Mouse (Mus musculus) spleen, postnatal 4 days (tissue): ENCODE measurements around the gene Phgdh.

Experiments used
- DNase-seq, 2 experiments: peaks; one replicate each; pipeline ENCODE4 v3.0.0; 2022; ENCODE audit warnings: low spot score in 2 of 2

The Phgdh gene

DNA sequence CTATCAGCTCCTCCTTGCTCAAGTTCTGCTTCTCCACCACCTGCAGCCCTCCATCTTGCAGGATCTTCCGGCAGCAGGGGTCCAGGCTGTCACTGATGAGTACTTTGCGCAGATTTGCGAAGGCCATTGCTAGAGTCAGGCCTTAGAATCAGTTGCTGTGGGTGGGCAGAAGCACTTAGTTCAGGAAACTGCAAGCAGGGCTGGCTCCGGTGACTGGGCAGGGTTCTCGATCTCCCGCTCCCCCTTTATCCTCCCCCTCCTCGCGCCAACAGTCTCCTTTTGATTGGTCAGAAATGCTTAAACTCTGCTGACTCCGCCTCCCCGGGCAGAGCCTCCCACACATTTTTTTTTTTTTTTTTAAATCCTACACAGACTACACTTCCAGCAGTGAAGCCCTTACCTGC, at the start of gene Phgdh:
Gene Phgdh, minus strand, starts transcription at position 285 of the 404 bp plus-strand sequence.
- peak; percentile 66 to 73 for DNase-seq

DNA sequence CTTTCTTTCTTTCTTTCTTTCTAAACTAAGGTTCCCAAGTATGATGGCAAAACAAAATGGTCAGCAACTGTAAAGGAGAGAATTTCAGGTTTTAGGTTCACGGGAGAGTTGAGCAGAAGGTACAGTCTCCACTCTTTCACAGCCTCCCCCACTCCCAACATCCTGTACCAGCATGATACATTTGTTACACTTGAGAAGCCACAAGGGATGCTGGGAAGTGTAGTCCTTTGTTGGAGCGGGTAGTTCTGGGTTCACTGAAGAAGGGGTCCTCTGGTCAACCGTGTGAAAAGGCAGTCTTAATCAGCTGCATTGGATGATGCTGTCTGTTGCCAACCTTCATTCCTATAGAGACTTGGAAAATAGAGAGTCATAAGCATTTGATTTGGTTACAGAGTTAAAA, 49.5 kb upstream of the Phgdh start:
- no peak for DNase-seq

DNA sequence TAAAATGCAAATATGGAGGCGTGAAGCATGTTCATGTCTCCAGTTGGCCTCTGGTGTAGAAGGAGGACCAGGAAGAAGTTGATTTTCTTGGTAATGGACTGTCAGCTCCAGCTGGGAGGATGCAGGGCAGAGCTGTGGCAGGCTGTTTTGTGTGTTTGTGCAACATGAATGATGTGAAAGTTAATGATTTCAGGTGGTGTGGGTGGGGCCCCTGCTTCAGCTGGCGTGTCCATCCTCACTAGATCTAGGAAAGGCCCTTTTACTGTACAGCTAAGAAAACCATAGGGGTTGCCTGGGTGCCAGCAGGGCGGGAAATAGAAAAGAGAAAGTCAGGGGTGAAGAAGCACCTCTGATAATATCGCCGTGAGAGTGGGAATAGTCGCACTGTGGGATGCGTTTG, 48.0 kb upstream of the Phgdh start:
- DNase-seq, result no peak

DNA sequence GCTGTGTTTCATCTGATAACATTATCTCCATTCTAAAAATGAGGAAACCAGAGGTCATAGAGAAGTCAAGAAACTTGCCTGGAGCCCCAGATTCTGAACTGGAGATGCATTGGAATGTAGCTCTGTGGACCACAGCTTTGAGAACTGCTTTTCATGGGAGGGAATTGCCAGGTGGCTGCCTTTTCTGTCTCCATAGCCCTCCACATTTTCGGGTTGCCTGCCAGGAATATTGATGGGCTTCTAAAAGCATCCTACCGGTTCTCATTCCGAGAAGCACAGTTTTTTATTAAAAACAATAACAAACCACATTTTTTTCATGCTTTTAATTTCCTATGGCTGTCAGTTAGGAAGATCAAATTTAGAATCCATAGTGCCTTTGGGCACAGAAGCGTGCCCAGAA, 47.3 kb upstream of the Phgdh start:
- DNase-seq, result no peak

DNA sequence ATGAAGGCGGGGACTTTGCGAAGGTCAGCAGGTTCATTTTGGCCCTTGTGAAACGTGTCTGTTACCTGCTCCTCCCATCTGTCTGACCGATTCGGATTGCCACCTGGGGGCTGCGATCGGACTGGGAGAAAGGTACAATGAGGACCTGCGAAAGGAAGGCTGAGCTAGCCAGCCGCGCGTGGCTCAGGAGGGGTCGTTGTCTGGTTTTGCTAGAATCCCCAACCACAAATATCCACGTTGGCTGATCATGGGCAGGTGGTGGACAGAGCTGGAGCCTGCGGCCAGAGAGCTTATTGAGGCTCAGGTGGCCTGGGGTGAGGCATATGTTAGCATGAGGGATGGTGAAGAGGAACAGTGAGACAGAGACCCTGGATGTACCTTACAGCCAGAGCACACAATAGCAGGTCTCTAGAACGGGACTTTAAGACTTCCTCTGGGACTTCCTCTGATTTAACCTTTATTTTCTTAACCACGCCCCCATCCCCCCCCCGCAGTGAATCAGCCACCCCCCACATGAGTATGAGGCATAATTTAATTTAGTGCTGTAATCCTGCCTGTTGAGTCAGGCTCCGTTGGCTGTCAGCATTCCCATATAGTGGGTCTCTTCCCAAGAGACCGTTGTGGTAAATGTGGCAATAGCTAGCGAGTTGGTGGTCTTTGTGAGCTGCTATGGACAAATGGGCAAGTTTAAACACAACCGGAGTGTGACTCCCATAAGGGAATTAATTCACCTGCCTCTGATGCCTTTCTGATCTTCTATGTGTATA, 43.4 kb upstream of the Phgdh start:
- no peak for DNase-seq

DNA sequence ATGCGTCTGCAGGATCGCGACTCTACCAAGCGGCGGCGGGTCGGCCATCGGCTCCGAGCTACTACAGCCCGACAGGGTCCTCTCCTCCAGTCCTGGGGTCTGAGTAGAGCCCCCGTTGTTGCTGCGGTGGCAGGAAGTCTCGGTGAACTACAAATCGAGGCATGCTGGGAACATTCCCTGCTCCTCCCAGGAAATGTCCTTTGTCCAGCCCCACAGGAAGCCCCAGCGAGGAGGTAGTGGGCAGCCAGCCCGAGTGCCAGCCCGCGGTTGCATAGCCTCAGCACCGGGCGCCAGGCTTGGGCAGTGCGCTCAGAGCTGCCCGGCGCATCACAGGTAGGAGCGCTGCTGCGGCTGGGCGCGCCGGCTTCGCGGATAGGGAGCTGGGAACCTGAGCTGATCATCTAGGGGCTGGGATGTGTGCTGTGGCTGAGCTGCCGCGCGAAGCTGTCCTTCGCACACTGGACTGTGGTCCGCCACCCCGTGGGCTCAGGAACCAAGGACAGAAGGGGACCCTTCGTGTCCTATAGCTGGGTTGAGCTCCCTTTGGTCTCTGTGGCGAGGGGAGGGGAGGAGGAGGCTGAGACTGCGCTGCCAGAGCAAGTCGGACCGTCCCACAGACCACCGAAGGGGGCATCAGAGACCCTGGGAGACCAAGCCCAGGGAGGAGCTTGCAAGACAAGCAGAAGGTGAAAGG, 42.6 kb upstream of the Phgdh start, which contains the start of gene Zfp697:
Gene Zfp697, plus strand, starts transcription at position 216 of the 694 bp plus-strand sequence.
- DNase-seq, result no peak

DNA sequence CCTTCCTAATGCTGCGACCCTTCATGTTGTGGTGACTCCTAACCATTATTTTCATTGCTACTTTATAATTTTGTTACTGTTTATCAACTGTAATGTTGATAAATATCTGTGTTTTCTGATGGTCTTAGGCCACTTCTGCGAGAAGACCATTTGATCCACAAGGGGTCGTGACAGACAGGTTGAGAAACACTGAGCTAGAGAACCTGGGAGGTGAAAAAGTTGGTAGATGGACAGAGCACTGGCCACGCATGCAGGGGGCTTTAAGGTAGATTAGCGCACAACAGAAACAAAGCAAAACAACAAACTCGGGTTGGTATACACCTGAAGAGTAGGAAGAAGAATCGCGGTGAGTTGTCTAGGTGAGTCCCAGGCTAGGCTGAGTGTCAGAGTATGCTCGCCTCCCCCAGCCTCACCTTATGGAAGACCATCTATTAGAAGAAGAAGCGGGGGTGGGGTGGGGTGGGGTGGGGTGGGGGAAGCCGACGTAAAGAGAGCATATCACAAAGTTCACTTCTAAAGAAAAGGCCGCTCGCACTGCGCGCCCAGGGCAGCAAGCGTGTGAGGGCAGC, 42.0 kb upstream of the Phgdh start:
- DNase-seq, result no peak

DNA sequence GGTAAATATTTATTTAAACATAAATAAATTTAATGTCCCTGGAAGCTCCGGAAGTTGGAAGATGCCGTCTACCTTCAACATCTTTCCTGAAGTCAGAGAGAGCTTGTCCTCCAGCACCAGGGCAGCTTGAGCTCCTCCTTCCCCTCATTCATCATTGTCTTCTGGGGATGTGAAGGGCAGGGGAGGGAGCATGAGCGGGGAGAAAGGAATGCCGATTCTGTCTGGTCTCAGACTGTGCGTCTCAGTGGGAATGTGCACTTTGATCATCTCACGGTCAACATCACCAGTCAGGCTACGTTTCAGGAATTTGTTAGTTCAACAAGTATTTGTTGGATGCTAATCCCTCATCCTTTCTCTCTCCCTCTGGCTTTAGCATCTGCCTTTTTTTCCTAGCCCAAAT, 39.4 kb upstream of the Phgdh start:
- DNase-seq, result no peak

DNA sequence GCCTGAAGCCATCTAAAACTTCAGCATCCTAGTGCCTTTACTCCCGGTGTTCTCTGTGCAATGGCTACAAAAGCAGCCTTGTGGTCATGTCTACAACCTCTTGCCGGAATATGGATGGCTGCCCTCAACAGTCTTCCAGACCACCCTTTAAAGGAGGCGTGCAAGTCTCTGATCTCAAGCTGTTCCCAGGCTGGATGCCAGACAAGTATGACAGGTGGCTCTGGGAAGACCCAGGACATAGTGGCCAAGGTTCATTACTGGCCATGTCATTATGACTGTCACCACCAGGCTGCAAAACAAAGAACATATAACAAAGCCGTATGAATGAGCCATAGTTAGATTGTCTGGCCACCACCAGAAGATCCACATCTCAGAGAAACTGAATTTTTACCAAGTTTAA, 38.5 kb upstream of the Phgdh start:
- no peak for DNase-seq

DNA sequence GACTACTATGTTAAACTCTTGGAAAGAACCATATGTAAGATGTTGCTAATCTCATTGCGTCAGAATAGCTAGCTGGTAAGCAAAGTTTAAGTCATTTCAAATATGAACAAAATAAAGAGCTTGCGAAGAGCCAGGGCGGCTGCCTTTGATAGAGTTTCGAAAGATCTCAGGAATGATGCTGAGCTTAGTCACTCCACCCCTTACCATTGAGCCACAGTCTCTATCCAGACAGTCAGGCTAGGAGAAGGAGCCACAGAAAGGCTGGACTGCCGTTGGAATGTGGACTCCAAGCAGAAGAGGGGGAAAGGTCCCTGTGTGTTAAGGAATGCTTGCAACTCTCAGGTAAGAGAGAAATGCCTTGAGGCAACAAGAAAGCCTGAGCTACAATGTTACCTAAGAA, 35.2 kb upstream of the Phgdh start:
- no peak for DNase-seq

DNA sequence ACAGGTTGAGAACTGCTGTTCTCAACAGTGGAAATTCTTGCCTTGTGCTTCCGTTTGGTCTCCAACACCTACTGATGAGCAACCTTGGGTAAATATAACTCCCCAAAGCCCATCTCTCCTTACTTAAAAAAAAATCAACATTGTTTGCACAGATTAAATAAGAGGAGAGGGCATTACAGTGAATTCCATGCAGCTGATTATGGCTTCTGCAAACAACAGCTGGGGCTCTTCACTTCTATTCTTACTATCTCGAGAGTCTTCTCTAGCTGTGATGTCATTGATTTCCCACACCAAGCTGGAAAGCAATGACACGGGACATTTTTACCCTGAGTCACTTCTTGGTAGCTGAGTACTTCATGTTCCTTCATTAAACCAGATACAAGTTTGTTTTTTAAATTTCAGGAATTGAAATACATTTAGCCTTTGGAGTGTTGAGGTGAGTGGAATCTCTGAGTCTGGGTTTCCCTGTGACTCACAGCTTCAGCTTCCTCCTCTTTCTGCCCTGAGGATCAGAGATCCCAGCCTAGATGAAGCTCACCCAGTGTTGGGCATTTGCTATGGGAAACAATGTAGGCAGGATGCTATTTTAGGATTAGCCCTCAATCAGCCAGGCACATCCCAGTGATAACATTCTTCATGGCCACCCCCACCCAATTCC, 34.4 kb upstream of the Phgdh start:
- DNase-seq, result no peak

DNA sequence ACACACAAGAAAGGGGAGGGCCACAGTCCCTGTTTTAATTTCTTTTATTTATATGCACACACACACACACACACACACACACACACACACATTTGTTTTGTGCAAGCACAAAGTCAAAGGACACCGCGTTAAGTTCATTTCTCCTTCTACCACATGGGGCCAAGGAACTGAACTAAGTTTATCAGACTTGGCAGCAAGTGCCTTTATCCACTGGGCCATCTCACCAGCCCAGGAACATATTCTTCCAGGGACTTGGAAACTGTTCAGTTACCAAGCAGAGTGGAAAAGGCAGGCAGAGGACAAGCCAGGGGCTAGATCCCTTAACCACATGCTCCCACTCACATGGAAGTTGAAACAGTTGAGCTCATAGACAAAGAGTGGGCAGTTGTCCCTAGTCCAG, 29.0 kb upstream of the Phgdh start:
- no peak for DNase-seq

DNA sequence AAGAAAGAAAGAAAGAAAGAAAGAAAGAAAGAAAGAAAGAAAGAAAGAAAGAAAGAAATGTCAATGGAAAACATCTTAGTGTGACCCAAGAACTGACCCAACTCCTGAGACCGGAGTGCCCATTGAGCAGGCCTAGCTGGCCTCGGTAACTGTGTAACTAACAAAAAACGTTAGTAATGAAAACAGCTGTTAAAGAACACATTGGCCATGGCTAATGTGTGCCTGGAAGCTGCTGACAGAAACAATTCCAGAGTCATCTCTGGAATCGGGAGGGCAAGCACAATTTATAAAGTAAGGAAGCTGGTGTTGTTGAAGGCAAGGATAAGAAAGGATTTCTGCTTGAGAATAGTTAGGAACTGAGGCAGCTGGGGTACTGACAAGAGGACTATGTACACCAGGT, 28.5 kb upstream of the Phgdh start:
- DNase-seq, result no peak

DNA sequence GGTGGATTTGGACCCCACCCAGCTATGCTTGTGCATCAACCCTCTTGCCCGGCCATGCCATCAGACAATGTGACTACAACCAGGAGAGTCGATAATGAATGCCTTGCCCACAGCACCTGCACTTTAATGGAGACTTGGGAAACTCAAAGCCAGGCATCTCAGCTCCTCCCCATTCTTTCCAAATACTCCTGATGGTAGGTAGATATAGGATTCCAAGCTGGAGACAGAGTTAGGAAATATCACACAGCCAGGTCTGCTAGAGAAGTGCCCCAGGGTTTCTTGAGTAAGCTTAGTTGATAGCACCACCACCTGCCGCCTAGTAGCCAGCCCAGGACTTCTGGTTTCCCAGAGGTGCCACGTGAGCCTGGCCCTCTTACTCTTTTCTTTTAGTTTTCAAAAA, 27.0 kb upstream of the Phgdh start:
- DNase-seq, result no peak

DNA sequence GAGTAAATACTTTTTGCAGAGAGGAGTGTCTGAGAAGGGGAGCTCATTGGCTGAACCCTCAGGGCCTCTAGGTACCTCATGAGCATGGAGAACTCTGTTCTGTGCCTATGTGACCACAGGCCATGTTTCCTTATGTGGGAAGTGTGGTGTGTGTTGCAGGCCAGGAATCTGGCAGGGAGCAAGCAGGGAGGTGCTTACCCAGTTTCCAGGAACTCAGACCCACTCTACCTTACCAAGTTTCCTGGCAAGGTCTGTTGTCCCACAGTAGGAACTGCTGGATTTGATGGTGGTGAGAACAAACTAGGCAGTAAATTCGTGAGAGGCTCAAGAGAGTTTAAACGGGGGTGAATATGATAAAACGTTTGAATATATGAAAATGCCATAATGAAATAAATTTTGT, 26.3 kb upstream of the Phgdh start:
- DNase-seq, result no peak

DNA sequence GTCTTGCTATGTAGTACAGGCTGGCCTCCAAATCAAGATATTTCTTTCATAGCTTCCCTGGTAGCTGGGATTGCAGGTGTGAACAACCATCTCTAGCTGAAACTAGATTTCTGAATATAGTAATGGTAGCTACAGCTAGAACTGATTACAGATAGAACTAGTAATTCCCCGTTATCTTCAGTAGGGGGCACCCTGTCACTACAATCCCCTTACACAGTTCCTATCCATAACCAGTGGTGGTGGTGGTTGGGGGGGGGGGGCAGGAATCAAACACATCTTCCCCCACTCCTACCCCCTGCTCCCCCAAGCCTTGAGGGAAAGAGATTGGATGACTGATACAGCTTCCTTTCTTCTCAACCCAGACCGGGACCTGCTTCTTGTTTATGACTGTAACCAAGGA, 23.0 kb upstream of the Phgdh start:
- DNase-seq, result no peak

DNA sequence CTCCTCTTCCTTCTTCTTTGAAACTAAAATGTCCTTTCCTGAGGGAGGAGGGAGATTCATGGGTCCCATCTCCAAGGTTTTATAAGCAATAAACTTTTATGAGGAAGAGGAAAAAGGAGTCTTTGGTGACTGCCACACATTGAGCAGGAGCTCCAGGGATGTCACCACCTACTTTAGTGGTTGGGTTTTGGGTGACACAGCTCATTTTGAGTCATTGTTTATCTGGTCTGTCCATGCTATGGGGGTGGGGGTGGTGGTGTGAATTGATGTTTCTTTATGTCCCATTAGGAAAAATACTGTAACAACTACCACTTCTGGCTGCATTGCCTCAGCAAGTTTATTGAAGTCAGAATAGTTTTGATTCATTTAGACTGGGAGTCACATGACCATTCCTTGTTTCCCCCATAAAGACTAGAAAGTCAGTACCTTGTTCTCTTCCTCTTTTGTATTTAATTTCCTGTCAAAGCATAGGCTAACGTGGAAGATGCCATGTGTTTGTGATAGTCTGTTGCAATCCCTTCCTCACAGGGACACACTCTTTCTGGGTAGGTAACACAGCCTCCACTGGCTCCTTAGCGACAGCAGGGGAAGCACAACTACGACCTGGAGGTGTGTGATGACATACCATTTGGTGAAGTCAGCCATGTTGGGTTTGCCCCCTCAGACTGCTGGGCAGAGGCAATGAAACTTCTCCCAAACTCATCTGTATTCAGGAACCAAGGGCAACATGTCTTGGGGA, 17.0 kb upstream of the Phgdh start:
- no peak for DNase-seq

DNA sequence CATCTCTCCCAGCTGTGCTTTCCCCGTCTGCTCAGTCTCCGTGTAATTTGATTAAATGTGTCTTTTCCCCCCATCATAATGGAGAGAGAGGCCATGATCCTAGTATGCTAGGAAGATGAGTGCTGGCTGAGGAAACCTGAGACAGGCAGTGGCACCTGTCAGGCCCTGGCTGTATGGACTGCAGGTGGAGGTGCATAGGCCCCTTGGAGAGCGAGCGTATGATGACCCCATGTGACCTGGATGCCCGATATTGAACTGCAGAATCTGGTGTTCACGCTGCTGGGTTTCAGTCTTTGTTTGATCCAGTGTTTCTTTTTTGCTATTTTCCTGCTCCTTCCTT, 16.2 kb upstream of the Phgdh start:
- no peak for DNase-seq

DNA sequence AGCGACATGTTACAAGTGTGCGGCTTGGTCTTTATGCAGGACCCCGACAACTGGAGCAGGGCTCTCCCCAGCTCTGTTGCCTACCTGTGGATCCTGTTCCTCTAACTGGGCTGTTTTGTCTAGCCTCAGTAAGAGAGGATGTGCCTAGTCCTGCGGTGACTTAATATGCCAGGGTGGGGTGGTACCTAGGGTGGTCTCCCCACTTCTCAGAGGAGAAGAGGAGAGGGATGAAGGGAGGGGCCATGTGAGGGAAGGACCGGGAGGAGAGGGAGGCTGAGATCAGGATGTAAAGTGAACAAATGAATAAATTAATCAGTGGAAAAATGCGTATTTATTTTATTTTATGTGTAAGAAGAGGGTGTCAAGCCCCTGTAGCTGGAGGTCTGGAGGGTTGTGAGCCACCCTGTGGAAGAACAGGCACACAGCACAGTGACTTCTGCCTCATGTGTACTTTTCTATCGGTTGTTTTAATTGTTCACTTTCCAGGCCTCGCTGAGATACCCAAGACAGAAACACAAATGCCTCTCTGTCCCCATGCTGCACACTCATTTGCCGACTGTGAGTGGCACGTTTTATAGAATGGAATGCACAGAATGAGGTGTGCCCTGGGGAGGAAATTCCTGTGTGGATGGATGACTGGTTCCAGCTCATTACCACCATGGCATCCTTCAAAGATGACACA, 15.7 kb upstream of the Phgdh start:
- no peak for DNase-seq

DNA sequence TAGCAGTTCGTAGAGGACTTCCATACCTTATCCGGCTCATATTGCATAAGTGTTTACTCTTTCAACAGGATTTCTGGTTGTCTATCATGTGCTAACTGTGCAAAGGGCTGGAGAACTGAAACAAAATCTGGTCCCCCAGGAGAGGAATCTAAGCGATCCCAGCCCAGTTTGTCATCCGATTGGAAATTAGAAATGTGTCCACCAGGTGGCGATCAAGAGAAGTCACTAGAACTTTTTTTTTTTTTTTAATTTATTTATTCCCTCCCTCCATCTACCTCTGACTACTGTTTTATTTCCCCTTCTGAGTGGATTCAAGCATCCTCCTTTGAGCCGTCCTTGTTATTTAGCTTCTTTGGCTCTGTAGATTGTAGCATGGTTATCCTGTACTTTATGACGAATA, 14.1 kb upstream of the Phgdh start:
- peak; percentile 43 to 81 for DNase-seq

DNA sequence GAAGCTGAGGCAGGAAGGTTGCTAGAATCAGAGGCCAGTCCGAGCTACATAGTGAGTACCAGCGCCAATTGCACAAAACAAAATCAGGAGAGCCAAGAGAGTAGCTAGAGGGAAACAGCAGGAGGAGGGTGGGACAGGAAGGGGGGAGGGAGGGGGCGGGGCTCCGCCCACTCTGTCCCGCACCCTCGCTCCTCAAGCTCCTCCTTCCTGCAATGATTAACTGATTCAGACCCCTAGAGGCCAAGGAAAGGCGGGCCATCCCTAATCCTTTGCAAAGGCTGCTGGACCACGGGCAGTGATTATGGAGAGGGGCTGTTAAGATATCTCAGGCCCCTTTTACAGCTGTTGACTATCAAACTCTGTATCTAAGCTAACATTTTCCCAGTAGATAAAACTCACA, 8.9 kb upstream of the Phgdh start:
- DNase-seq, result no peak
